Comparison of ENCODE assay signal across 1 mouse cellular context in the genomic region with DNA sequence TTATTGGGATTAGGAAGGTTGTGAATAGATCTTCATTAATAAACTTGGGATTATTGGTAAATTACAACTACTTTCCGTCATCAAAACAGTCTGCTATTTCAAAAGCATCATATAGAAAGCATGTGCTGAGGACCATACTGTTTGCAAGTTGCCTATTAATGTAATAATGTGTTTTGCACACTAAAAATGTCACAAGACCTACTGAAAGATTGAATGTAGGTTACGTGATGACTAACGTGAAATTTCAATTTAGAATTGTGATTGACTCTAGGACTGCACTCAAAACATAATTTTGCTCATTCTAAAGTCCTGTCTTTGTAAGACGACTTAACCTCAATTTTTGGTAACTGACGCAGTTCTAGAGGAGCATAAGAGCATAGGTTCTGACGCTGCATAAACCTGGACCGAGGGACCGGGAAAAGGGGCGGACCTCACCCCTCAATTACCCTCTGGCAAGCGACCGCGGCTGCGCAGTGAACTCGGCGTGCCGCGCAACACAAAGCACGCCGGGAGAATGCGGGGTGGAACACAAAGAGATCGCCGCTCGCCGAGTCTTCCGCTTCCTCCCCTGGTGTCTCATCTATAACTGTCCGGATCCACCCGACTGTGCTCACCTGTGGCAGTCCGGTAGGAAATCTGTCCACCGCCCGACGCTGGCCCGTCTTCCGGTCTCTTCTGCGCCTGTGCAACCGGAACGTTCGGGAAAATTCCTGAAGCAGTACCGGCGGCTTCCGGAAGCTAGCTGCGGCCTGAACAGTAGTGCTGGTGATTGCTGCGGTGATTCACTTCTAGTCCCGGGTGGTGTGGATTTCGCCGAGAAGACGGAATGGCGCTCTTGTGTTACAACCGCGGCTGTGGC.
TF ChIP-seq lines count a peak whose summit lies in the region.

A gene (plus strand): TSS at position 555 of the 859 bp plus-strand sequence.

TF ChIP-seq in CH12.LX, 34 proteins besides CTCF, POLR2A, EP300 and RAD21 (continued from another document):
- TF ChIP-seq MEF2A (IDR thresholded peaks at IDR 0.05; ENCODE audit: borderline replicate concordance, low read depth, low read length) (peak; percentile 78), CHD2 (IDR thresholded peaks at IDR 0.05; ENCODE audit: low read length) (0 out of 2 replicates have a peak, but pooled peaks have one; percentile 51), ELF1 (IDR thresholded peaks at IDR 0.05; ENCODE audit: low read depth, low read length) (peak; percentile 98), TBP (conservative IDR thresholded peaks at IDR 0.05; ENCODE audit: low read depth, low read length) (peak; percentile 49; the same call in 1 of the 2 replicates), ZMIZ1 (IDR thresholded peaks at IDR 0.05; ENCODE audit: low read depth, low read length) (peak; percentile 76), NELFE (IDR thresholded peaks at IDR 0.05; ENCODE audit: low read depth, low read length) (peak; percentile 76), MAX (IDR thresholded peaks at IDR 0.05; ENCODE audit: low read length) (peak; percentile 82), MAZ (IDR thresholded peaks at IDR 0.05; ENCODE audit: low read depth, low read length) (no peak; the same call in 1 of the 2 replicates), POLR2AphosphoS2 (IDR thresholded peaks at IDR 0.05; ENCODE audit: low read depth, low read length) (peak; percentile 66; the same call in 1 of the 2 replicates), CHD1 (IDR thresholded peaks at IDR 0.05; ENCODE audit: low read depth, low read length) (0 out of 2 replicates have a peak, but pooled peaks have one; percentile 39), ETS1 (conservative IDR thresholded peaks at IDR 0.05; ENCODE audit: low read depth, low read length) (peak; percentile 38), KAT2A (IDR thresholded peaks at IDR 0.05; ENCODE audit: insufficient replicate concordance, low read length) (peak; percentile 84; the same call in 1 of the 2 replicates), UBTF (IDR thresholded peaks at IDR 0.05; ENCODE audit: low read depth, low read length) (peak; percentile 85; the same call in 1 of the 2 replicates)
